Comparison of ENCODE assay signal across 13 mouse cellular contexts in the genomic region with DNA sequence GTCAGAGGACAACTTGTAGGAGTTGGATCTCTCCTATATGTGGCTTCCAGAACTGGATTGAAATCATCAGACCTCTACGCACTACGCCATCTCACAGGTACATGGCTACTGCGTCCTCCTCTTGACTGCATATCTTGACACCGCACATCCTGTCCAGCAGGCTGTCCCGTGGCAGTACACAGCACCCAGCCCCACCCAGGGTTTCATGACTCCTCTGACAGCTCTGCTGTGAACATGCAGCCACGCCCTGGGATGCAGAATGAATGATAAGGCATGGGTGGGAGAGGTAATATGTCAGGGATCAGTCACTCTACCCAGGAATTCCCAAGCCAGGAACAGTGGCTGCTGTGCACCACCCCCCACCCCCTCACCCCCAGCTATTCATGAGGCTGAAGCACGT. TPM values are rescaled to one million over a fixed set of nuclear protein-coding genes. Genes with fewer than 3 reads are reported as not detected.
DNase-seq lines count a peak whose midpoint lies in the region; ATAC-seq and TF ChIP-seq lines count a peak whose summit lies in the region.
"Had no signal": no experiment of that assay in that cellular context is flagged by ENCODE, and none has a peak within 500 bp of the region (broad histone marks: within the 10 kb centered on the region; RNA-seq: fewer than 3 reads in every experiment).

No protein-coding gene starts in this region.

- no peak for ATAC-seq in embryonic facial prominence, embryonic 15.5 days (ENCODE audit: insufficient number of reproducible peaks, low FRiP score, low TSS enrichment, low read depth)
- ATAC-seq in liver, postnatal 0 days = peak; percentile 97
- ATAC-seq in monocyte, adult 5-6 weeks (replicated peaks; ENCODE audit: insufficient number of reproducible peaks, low FRiP score, low TSS enrichment, poor library complexity, severe bottlenecking) = no peak

- H3K27me3 ChIP-seq in embryonic facial prominence, embryonic 15.5 days = no peaks in the 10 kb centered on the region
- H3K27me3 ChIP-seq in embryonic facial prominence, embryonic 10.5 days (replicated peaks; ENCODE audit: low read depth, poor library complexity, severe bottlenecking) = no peaks in the 10 kb centered on the region
- H3K27me3 ChIP-seq in liver, postnatal 0 days (ENCODE audit: insufficient read depth, low read length) = no peaks in the 10 kb centered on the region

- peaks cover 56% of the 10 kb centered on the region for H3K4me1 ChIP-seq in embryonic facial prominence, embryonic 15.5 days
- H3K4me1 ChIP-seq in embryonic facial prominence, embryonic 10.5 days = peaks cover 47% of the 10 kb centered on the region
- peaks cover 88% of the 10 kb centered on the region for H3K4me1 ChIP-seq in liver, postnatal 0 days (ENCODE audit: insufficient read depth)

- H3K4me2 ChIP-seq in embryonic facial prominence, embryonic 15.5 days (replicated peaks) = no peak overlapping the region
- peak overlapping the region; percentile 65 for H3K4me2 ChIP-seq in liver, postnatal 0 days (ENCODE audit: low read depth, low read length)

- peak; percentile 74; the same call in 1 of the 2 replicates for TF ChIP-seq EP300 in liver, postnatal 0 days (IDR thresholded peaks at IDR 0.05; ENCODE audit: low read depth)

- WGBS in embryonic facial prominence, embryonic 15.5 days = 85% methylated on average over 7 of the region's 7 CpGs
- 89% methylated on average over 7 of the region's 7 CpGs for WGBS in embryonic facial prominence, embryonic 10.5 days
- 60% methylated on average over 7 of the region's 7 CpGs for WGBS in liver, postnatal 0 days (ENCODE audit: insufficient replicate concordance)

- no peak overlapping the region for H3K9ac ChIP-seq in embryonic facial prominence, embryonic 15.5 days
- H3K9ac ChIP-seq in liver, postnatal 0 days (replicated peaks) = peak overlapping the region; percentile 57

- peak; percentile 57 for TF ChIP-seq CTCF in liver, postnatal 0 days (IDR thresholded peaks at IDR 0.05; ENCODE audit: low read depth)

- no peak overlapping the region for H3K4me3 ChIP-seq in embryonic facial prominence, embryonic 15.5 days (replicated peaks)
- H3K4me3 ChIP-seq in embryonic facial prominence, embryonic 10.5 days = no peak overlapping the region
- peak overlapping the region; percentile 30 for H3K4me3 ChIP-seq in liver, postnatal 0 days (ENCODE audit: low read depth, low read length)

- DNase-seq in embryonic facial prominence, embryonic 10.5 days (ENCODE audit: low spot score) = no peak
- DNase-seq in spleen, adult 12 weeks (ENCODE audit: low spot score) = peak; percentile 68
- DNase-seq in spleen, adult 18-20 months = no peak
- DNase-seq in liver, postnatal 0 days = peak; percentile 78
- DNase-seq in frontal cortex, postnatal 14 days (ENCODE audit: low spot score in 2 of 2) = no peak
- DNase-seq in retina, embryonic 14.5 days (ENCODE audit: low spot score) = no peak
- DNase-seq: adrenal gland, adult 8-10 months; cerebellum, postnatal 14 days; kidney, adult 18-20 months; right cerebral cortex, adult 18-20 months; thymus, adult 18-20 months had no signal

- 0 out of 2 replicates have a peak overlapping the region, but pooled peaks have one; percentile 31 for H3K27ac ChIP-seq in embryonic facial prominence, embryonic 15.5 days (replicated peaks)
- H3K27ac ChIP-seq in embryonic facial prominence, embryonic 10.5 days (replicated peaks) = no peak overlapping the region
- H3K27ac ChIP-seq in liver, postnatal 0 days (ENCODE audit: low read depth) = peak overlapping the region; percentile 93

- no peaks in the 10 kb centered on the region for H3K9me3 ChIP-seq in embryonic facial prominence, embryonic 15.5 days (replicated peaks)
- H3K9me3 ChIP-seq in embryonic facial prominence, embryonic 10.5 days = no peaks in the 10 kb centered on the region
- no peaks in the 10 kb centered on the region for H3K9me3 ChIP-seq in liver, postnatal 0 days (ENCODE audit: low read length)

- H3K36me3 ChIP-seq in embryonic facial prominence, embryonic 15.5 days = no peaks in the 10 kb centered on the region
- peaks cover 55% of the 10 kb centered on the region for H3K36me3 ChIP-seq in embryonic facial prominence, embryonic 10.5 days (replicated peaks)
- H3K36me3 ChIP-seq in liver, postnatal 0 days (replicated peaks; ENCODE audit: insufficient read depth, low read length) = 0 out of 2 replicates have a peak, but pooled peaks cover 6% of the 10 kb centered on the region

RNA-seq across cellular contexts. Expression of gene Eps15l1, which starts 7.4 kb away (rescaled TPM):
- 54.2 and 56.6 TPM in 2 replicates for polyA plus RNA-seq in embryonic facial prominence, embryonic 15.5 days (2015; fragmentation: Nextera tagmentation; extraction: Ambion mirVana)
- polyA plus RNA-seq in embryonic facial prominence, embryonic 10.5 days (2016; fragmentation: Nextera tagmentation; extraction: Ambion mirVana) = 79.8 and 81.6 TPM in 2 replicates
- 9.3 and 10.1 TPM in 2 replicates for polyA plus RNA-seq in liver, postnatal 0 days (2015; fragmentation: Nextera tagmentation; extraction: Ambion mirVana)
- 48.6 to 98.2 TPM (median 55.6 TPM) in 3 replicates for total RNA-seq in monocyte, adult 5-6 weeks (2017)

RNA-seq across cellular contexts. Expression of gene Calr3, which starts 29.8 kb away (rescaled TPM):
- 1.0 and 1.2 TPM in 2 replicates for polyA plus RNA-seq in embryonic facial prominence, embryonic 15.5 days (2015; fragmentation: Nextera tagmentation; extraction: Ambion mirVana)
- polyA plus RNA-seq in embryonic facial prominence, embryonic 10.5 days (2016; fragmentation: Nextera tagmentation; extraction: Ambion mirVana) = 1.2 and 1.4 TPM in 2 replicates
- 0.46 and 0.72 TPM in 2 replicates for polyA plus RNA-seq in liver, postnatal 0 days (2015; fragmentation: Nextera tagmentation; extraction: Ambion mirVana)
- 0.64 TPM in 1 of 3 replicates, not detected in the others for total RNA-seq in monocyte, adult 5-6 weeks (2017)

RNA-seq across cellular contexts. Expression of gene 1700030K09Rik, which starts 29.8 kb away (rescaled TPM):
- 15.7 and 17.0 TPM in 2 replicates for polyA plus RNA-seq in embryonic facial prominence, embryonic 15.5 days (2015; fragmentation: Nextera tagmentation; extraction: Ambion mirVana)
- 14.5 and 16.1 TPM in 2 replicates for polyA plus RNA-seq in embryonic facial prominence, embryonic 10.5 days (2016; fragmentation: Nextera tagmentation; extraction: Ambion mirVana)
- polyA plus RNA-seq in liver, postnatal 0 days (2015; fragmentation: Nextera tagmentation; extraction: Ambion mirVana) = 2.1 and 2.2 TPM in 2 replicates
- 1.2 to 3.6 TPM (median 3.4 TPM) in 3 replicates for total RNA-seq in monocyte, adult 5-6 weeks (2017)

Comparison
In these comparisons a context has a peak if more than half of its experiments do, and no peak if none do; other contexts are left out.
1. DNase-seq: peak in spleen, adult 12 weeks (single experiment) and liver, postnatal 0 days (single experiment); none in embryonic facial prominence, embryonic 10.5 days (single experiment), spleen, adult 18-20 months (0 of 2), frontal cortex, postnatal 14 days (0 of 2) and retina, embryonic 14.5 days (single experiment).